21 mouse cellular contexts compared by ENCODE assay signal in genomic region chr3:59066558-59067294, GRCm38 (mm10). TPM values are rescaled to one million over a fixed set of nuclear protein-coding genes. Genes with fewer than 3 reads are reported as not detected.
DNase-seq lines count a peak whose midpoint lies in the region; ATAC-seq and TF ChIP-seq lines count a peak whose summit lies in the region.
"Had no signal": no experiment of that assay in that cellular context is flagged by ENCODE, and none has a peak within 500 bp of the region (broad histone marks: within the 10 kb centered on the region; RNA-seq: fewer than 3 reads in every experiment).

No protein-coding gene starts in this region.

- H3K4me3 ChIP-seq in forebrain, postnatal 0 days (ENCODE audit: low read depth, low read length): no peak overlapping the region
- no peak overlapping the region for H3K4me3 ChIP-seq in forebrain, embryonic 13.5 days
- no peak overlapping the region for H3K4me3 ChIP-seq in liver, adult 2 months (ENCODE audit: insufficient read depth, low read depth, low read length)
- H3K4me3 ChIP-seq in liver, embryonic 11.5 days (ENCODE audit: low read depth, low read length): no peak overlapping the region
- no peak overlapping the region for H3K4me3 ChIP-seq in embryonic facial prominence, embryonic 15.5 days (replicated peaks)
- H3K4me3 ChIP-seq: forebrain, embryonic 15.5 days; lung, embryonic 15.5 days; midbrain, embryonic 10.5 days; stomach, embryonic 15.5 days had no signal

- H3K9ac ChIP-seq in forebrain, postnatal 0 days: no peak overlapping the region
- no peak overlapping the region for H3K9ac ChIP-seq in forebrain, embryonic 13.5 days
- no peak overlapping the region for H3K9ac ChIP-seq in liver, adult 2 months (ENCODE audit: low read depth, low read length)
- H3K9ac ChIP-seq in liver, embryonic 11.5 days (ENCODE audit: low read depth, low read length): no peak overlapping the region
- H3K9ac ChIP-seq in embryonic facial prominence, embryonic 15.5 days: no peak overlapping the region
- H3K9ac ChIP-seq: forebrain, embryonic 15.5 days; lung, embryonic 15.5 days; stomach, embryonic 15.5 days had no signal

- no peak overlapping the region for H3K4me2 ChIP-seq in forebrain, postnatal 0 days (ENCODE audit: low read depth)
- no peak overlapping the region for H3K4me2 ChIP-seq in forebrain, embryonic 13.5 days
- H3K4me2 ChIP-seq in liver, embryonic 11.5 days: no peak overlapping the region
- H3K4me2 ChIP-seq in embryonic facial prominence, embryonic 15.5 days (replicated peaks): no peak overlapping the region
- H3K4me2 ChIP-seq: forebrain, embryonic 15.5 days; lung, embryonic 15.5 days; stomach, embryonic 15.5 days had no signal

- no peaks in the 10 kb centered on the region for H3K36me3 ChIP-seq in forebrain, postnatal 0 days (ENCODE audit: insufficient read depth)
- H3K36me3 ChIP-seq in forebrain, embryonic 13.5 days (ENCODE audit: poor library complexity, severe bottlenecking): no peaks in the 10 kb centered on the region; the same call in 1 of the 2 replicates
- H3K36me3 ChIP-seq in liver, adult 2 months (ENCODE audit: control insufficient read depth, insufficient read depth, low read length): no peaks in the 10 kb centered on the region
- no peaks in the 10 kb centered on the region for H3K36me3 ChIP-seq in liver, embryonic 11.5 days (ENCODE audit: control insufficient read depth, insufficient read depth, low read length)
- H3K36me3 ChIP-seq in embryonic facial prominence, embryonic 15.5 days: no peaks in the 10 kb centered on the region
- H3K36me3 ChIP-seq: forebrain, embryonic 15.5 days; lung, embryonic 15.5 days; midbrain, embryonic 10.5 days; stomach, embryonic 15.5 days had no signal

- 69% methylated on average over 8 of the region's 8 CpGs for WGBS in forebrain, postnatal 0 days
- 79% methylated on average over 8 of the region's 8 CpGs for whole genome bisulfite sequencing in forebrain, embryonic 13.5 days
- 77% methylated on average over 8 of the region's 8 CpGs for WGBS in liver, adult 2 months
- WGBS in liver, embryonic 11.5 days: 83% methylated on average over 8 of the region's 8 CpGs
- WGBS in embryonic facial prominence, embryonic 15.5 days: 43% methylated on average over 8 of the region's 8 CpGs

- no peak for TF ChIP-seq POLR2A in liver, adult 2 months (IDR thresholded peaks at IDR 0.05; ENCODE audit: extremely low read depth, insufficient read depth, low read length)

- DNase-seq in forebrain, postnatal 0 days: peak; percentile 2
- DNase-seq in liver, adult 2 months (ENCODE audit: extremely low read depth, low read depth, low spot score): peak; percentile 15
- no peak for DNase-seq in liver, embryonic 11.5 days (ENCODE audit: low spot score)
- DNase-seq in gastrocnemius, postnatal 10 days: no peak
- DNase-seq in gastrocnemius, adult 18-20 months (ENCODE audit: low spot score): no peak
- DNase-seq: B cell, adult 2 months; cerebellum, adult 2 months; gastrocnemius, postnatal 25 days; kidney, adult 11 months; kidney, postnatal 25 days; spleen, adult 18-20 months had no signal

- H3K9me3 ChIP-seq in forebrain, postnatal 0 days (ENCODE audit: low read length): no peaks in the 10 kb centered on the region
- no peaks in the 10 kb centered on the region for H3K9me3 ChIP-seq in forebrain, embryonic 13.5 days (replicated peaks)
- no peaks in the 10 kb centered on the region for H3K9me3 ChIP-seq in liver, embryonic 11.5 days (ENCODE audit: control insufficient read depth, low read length)
- H3K9me3 ChIP-seq in embryonic facial prominence, embryonic 15.5 days (replicated peaks): no peaks in the 10 kb centered on the region
- H3K9me3 ChIP-seq: forebrain, embryonic 15.5 days; lung, embryonic 15.5 days; midbrain, embryonic 10.5 days; stomach, embryonic 15.5 days had no signal

- no peak overlapping the region for H3K27ac ChIP-seq in forebrain, postnatal 0 days (ENCODE audit: low read depth, low read length)
- H3K27ac ChIP-seq in forebrain, embryonic 13.5 days: no peak overlapping the region
- H3K27ac ChIP-seq in liver, adult 2 months (replicated peaks; ENCODE audit: insufficient read depth, low read depth, low read length): no peak overlapping the region
- no peak overlapping the region for H3K27ac ChIP-seq in liver, embryonic 11.5 days (ENCODE audit: low read depth, low read length)
- no peak overlapping the region for H3K27ac ChIP-seq in embryonic facial prominence, embryonic 15.5 days (replicated peaks)
- H3K27ac ChIP-seq: forebrain, embryonic 15.5 days; lung, embryonic 15.5 days; midbrain, embryonic 10.5 days; stomach, embryonic 15.5 days had no signal

- H3K4me1 ChIP-seq in forebrain, postnatal 0 days (ENCODE audit: insufficient read depth): no peaks in the 10 kb centered on the region
- no peaks in the 10 kb centered on the region for H3K4me1 ChIP-seq in forebrain, embryonic 13.5 days
- no peaks in the 10 kb centered on the region for H3K4me1 ChIP-seq in liver, adult 2 months (ENCODE audit: control insufficient read depth, insufficient read depth, low read length)
- H3K4me1 ChIP-seq in liver, embryonic 11.5 days (replicated peaks; ENCODE audit: control insufficient read depth, insufficient read depth, low read length): peaks cover 9% of the 10 kb centered on the region
- peaks cover 8% of the 10 kb centered on the region; the same call in 1 of the 2 replicates for H3K4me1 ChIP-seq in embryonic facial prominence, embryonic 15.5 days
- H3K4me1 ChIP-seq: forebrain, embryonic 15.5 days; lung, embryonic 15.5 days; midbrain, embryonic 10.5 days; stomach, embryonic 15.5 days had no signal

- ATAC-seq in forebrain, postnatal 0 days: 0 out of 2 replicates have a peak, but pooled peaks have one; percentile 32
- ATAC-seq in forebrain, embryonic 13.5 days: no peak
- no peak for ATAC-seq in liver, embryonic 11.5 days (replicated peaks; ENCODE audit: low FRiP score)
- 0 out of 2 replicates have a peak, but pooled peaks have one; percentile 24 for ATAC-seq in embryonic facial prominence, embryonic 15.5 days (ENCODE audit: insufficient number of reproducible peaks, low FRiP score, low TSS enrichment, low read depth)
- peak; percentile 58 for ATAC-seq in megakaryocyte progenitor cell, adult 5-6 weeks (replicated peaks; ENCODE audit: poor library complexity)
- ATAC-seq: forebrain, embryonic 15.5 days; hindbrain, embryonic 16.5 days; Patski had no signal

- H3K27me3 ChIP-seq in forebrain, postnatal 0 days (ENCODE audit: insufficient read depth, low read length): no peaks in the 10 kb centered on the region
- H3K27me3 ChIP-seq in forebrain, embryonic 13.5 days: no peaks in the 10 kb centered on the region
- no peaks in the 10 kb centered on the region for H3K27me3 ChIP-seq in liver, adult 2 months (ENCODE audit: control insufficient read depth, insufficient read depth, low read length)
- no peaks in the 10 kb centered on the region for H3K27me3 ChIP-seq in liver, embryonic 11.5 days (replicated peaks; ENCODE audit: control insufficient read depth, insufficient read depth, low read length)
- no peaks in the 10 kb centered on the region for H3K27me3 ChIP-seq in embryonic facial prominence, embryonic 15.5 days
- H3K27me3 ChIP-seq: forebrain, embryonic 15.5 days; lung, embryonic 15.5 days; Patski; stomach, embryonic 15.5 days had no signal

- no peak for TF ChIP-seq CTCF in forebrain, postnatal 0 days (IDR thresholded peaks at IDR 0.05; ENCODE audit: low read depth)
- no peak for TF ChIP-seq CTCF in liver, adult 2 months (IDR thresholded peaks at IDR 0.05; ENCODE audit: low read depth, low read length)

- no peaks in the 10 kb centered on the region for H3K79me2 ChIP-seq in liver, adult 2 months (ENCODE audit: control insufficient read depth, insufficient read depth, low read length)

RNA-seq across cellular contexts. Expression of gene Gpr171, which starts 34.9 kb away (rescaled TPM):
- total RNA-seq in forebrain, postnatal 0 days (2014; rRNA removed): not detected in 2 replicates
- polyA plus RNA-seq in forebrain, postnatal 0 days (2015; fragmentation: Nextera tagmentation; extraction: Ambion mirVana): 0.08 and 0.24 TPM in 2 replicates
- 1.1 and 1.7 TPM in 2 replicates for polyA plus RNA-seq in forebrain, embryonic 13.5 days (2015; fragmentation: Nextera tagmentation; extraction: Ambion mirVana)
- total RNA-seq in liver, adult 2 months (2014; rRNA removed): 0.28 and 0.40 TPM in 2 replicates
- 0.09 TPM in 1 of 2 replicates, not detected in the other for polyA plus RNA-seq in liver, adult 2 months (2012; rRNA removed)
- 2.3 and 2.8 TPM in 2 replicates for polyA plus RNA-seq in liver, embryonic 11.5 days (2014; fragmentation: Nextera tagmentation; extraction: Ambion mirVana)
- polyA plus RNA-seq in embryonic facial prominence, embryonic 15.5 days (2015; fragmentation: Nextera tagmentation; extraction: Ambion mirVana): 1.7 and 1.9 TPM in 2 replicates
- 24.3 and 26.9 TPM in 2 replicates for total RNA-seq in megakaryocyte progenitor cell, adult 5-6 weeks (2015)
- total RNA-seq in megakaryocyte progenitor cell, adult 5-6 weeks (2017): 23.1 and 31.9 TPM in 2 replicates
- under 1 TPM in 1 of 2 experiments, not detected in 1; 0.09 TPM for total RNA-seq in gastrocnemius, postnatal 10 days (2021)
- total RNA-seq in gastrocnemius, adult 18-20 months (2021): under 1 TPM in 1 of 2 experiments, not detected in 1; 0.09 TPM
- total RNA-seq: gastrocnemius, postnatal 25 days; layer of hippocampus, postnatal 25 days had no signal
- polyA plus RNA-seq: cerebellum, adult 2 months; Patski had no signal

Comparison
In these comparisons a context has a peak if more than half of its experiments do, and no peak if none do; other contexts are left out.
1. ATAC-seq: peak in forebrain, postnatal 0 days (single experiment), embryonic facial prominence, embryonic 15.5 days (single experiment) and megakaryocyte progenitor cell, adult 5-6 weeks (single experiment); none in forebrain, embryonic 13.5 days (single experiment) and liver, embryonic 11.5 days (single experiment).
2. DNase-seq: peak in forebrain, postnatal 0 days (single experiment) and liver, adult 2 months (single experiment); none in liver, embryonic 11.5 days (single experiment), gastrocnemius, postnatal 10 days (single experiment) and gastrocnemius, adult 18-20 months (single experiment).
3. RNA of gene Gpr171, which starts 34.9 kb away (total RNA-seq): 23.1 to 31.9 TPM in megakaryocyte progenitor cell, adult 5-6 weeks; 0.28 to 0.40 TPM in liver, adult 2 months, 0.09 TPM in gastrocnemius, adult 18-20 months, 0.09 TPM in gastrocnemius, postnatal 10 days and not detected in forebrain, postnatal 0 days; every median in the first group is over 10 times any median in the second.